ENCODE assay signal across 10 mouse cellular contexts in genomic region chr6:100660395-100660794, GRCm38 (mm10). TPM values are rescaled to one million over a fixed set of nuclear protein-coding genes. Genes with fewer than 3 reads are reported as not detected.
DNase-seq lines count a peak whose midpoint lies in the region; ATAC-seq and TF ChIP-seq lines count a peak whose summit lies in the region.
"Had no signal": no experiment of that assay in that cellular context is flagged by ENCODE, and none has a peak within 500 bp of the region (broad histone marks: within the 10 kb centered on the region; RNA-seq: fewer than 3 reads in every experiment).

No protein-coding gene starts in this region.

- no peak for DNase-seq in neural tube, embryonic 10.5 days (ENCODE audit: extremely low spot score, low spot score)
- peak; percentile 60 to 63 for DNase-seq in heart, postnatal 36 days
- DNase-seq in lung, postnatal 0 days (ENCODE audit: low spot score) = peak; percentile 15
- DNase-seq in spleen, postnatal 4 days (ENCODE audit: low spot score in 2 of 2) = no peak

- H3K27ac ChIP-seq in neural tube, embryonic 14.5 days (ENCODE audit: low read depth, low read length) = no peak overlapping the region
- no peak overlapping the region for H3K27ac ChIP-seq in lung, postnatal 0 days (ENCODE audit: low read length)
- H3K27ac ChIP-seq in intestine, embryonic 15.5 days = no peak overlapping the region

- H3K9ac ChIP-seq in neural tube, embryonic 14.5 days (replicated peaks; ENCODE audit: low read depth, low read length) = no peak overlapping the region
- H3K9ac ChIP-seq in lung, postnatal 0 days (replicated peaks; ENCODE audit: low read depth) = no peak overlapping the region
- no peak overlapping the region for H3K9ac ChIP-seq in intestine, embryonic 15.5 days

- 0 out of 2 replicates have a peak, but pooled peaks have one; percentile 12 for TF ChIP-seq CTCF in lung, postnatal 0 days (IDR thresholded peaks at IDR 0.05)

- no peaks in the 10 kb centered on the region for H3K27me3 ChIP-seq in neural tube, embryonic 14.5 days (ENCODE audit: control insufficient read depth, insufficient read depth, low read length)
- H3K27me3 ChIP-seq in lung, postnatal 0 days (replicated peaks; ENCODE audit: insufficient read depth, low read length) = no peaks in the 10 kb centered on the region
- no peaks in the 10 kb centered on the region for H3K27me3 ChIP-seq in intestine, embryonic 15.5 days (replicated peaks)

- WGBS in neural tube, embryonic 14.5 days = 73% methylated on average over 5 of the region's 5 CpGs
- 62% methylated on average over 5 of the region's 5 CpGs for WGBS in lung, postnatal 0 days
- WGBS in intestine, embryonic 15.5 days = 84% methylated on average over 5 of the region's 5 CpGs

- no peak overlapping the region for H3K4me2 ChIP-seq in neural tube, embryonic 14.5 days (ENCODE audit: low read depth, low read length)
- H3K4me2 ChIP-seq in lung, postnatal 0 days (replicated peaks; ENCODE audit: low read depth, low read length) = no peak overlapping the region
- H3K4me2 ChIP-seq in intestine, embryonic 15.5 days (replicated peaks) = no peak overlapping the region

- intact Hi-C loops in heart, postnatal 36 days (cut with DNase I) = no loop called here

- ATAC-seq in neural tube, embryonic 14.5 days (ENCODE audit: low read depth) = peak; percentile 68; the same call in 1 of the 2 replicates
- ATAC-seq in frontal cortex, adult (ENCODE audit: low TSS enrichment) = peak; percentile 52
- no peak; the same call in 1 of the 2 replicates for ATAC-seq in lung, postnatal 0 days
- no peak for ATAC-seq in activated CD4-positive, CD25-positive, alpha-beta regulatory T cell, adult 4 months
- ATAC-seq in intestine, embryonic 15.5 days = no peak

- no peaks in the 10 kb centered on the region for H3K9me3 ChIP-seq in neural tube, embryonic 14.5 days (ENCODE audit: control insufficient read depth, low read length)
- H3K9me3 ChIP-seq in lung, postnatal 0 days (ENCODE audit: low read length) = no peaks in the 10 kb centered on the region
- no peaks in the 10 kb centered on the region for H3K9me3 ChIP-seq in intestine, embryonic 15.5 days
- H3K9me3 ChIP-seq: G1E had no signal

- H3K4me3 ChIP-seq in neural tube, embryonic 14.5 days (ENCODE audit: low read depth, low read length) = no peak overlapping the region
- no peak overlapping the region for H3K4me3 ChIP-seq in lung, postnatal 0 days (ENCODE audit: low read depth, low read length)
- H3K4me3 ChIP-seq in intestine, embryonic 15.5 days (replicated peaks) = no peak overlapping the region

- H3K4me1 ChIP-seq in neural tube, embryonic 14.5 days (ENCODE audit: control insufficient read depth, insufficient read depth, low read length) = no peaks in the 10 kb centered on the region
- H3K4me1 ChIP-seq in lung, postnatal 0 days (ENCODE audit: insufficient read depth, low read depth, low read length) = no peaks in the 10 kb centered on the region
- no peaks in the 10 kb centered on the region for H3K4me1 ChIP-seq in intestine, embryonic 15.5 days (replicated peaks)

- TF ChIP-seq EP300 in lung, postnatal 0 days (IDR thresholded peaks at IDR 0.05) = no peak

- H3K36me3 ChIP-seq in neural tube, embryonic 14.5 days (ENCODE audit: control insufficient read depth, insufficient read depth, low read length) = no peaks in the 10 kb centered on the region
- H3K36me3 ChIP-seq in lung, postnatal 0 days (ENCODE audit: insufficient read depth, low read length) = 0 out of 2 replicates have a peak, but pooled peaks cover 11% of the 10 kb centered on the region
- peaks cover 12% of the 10 kb centered on the region; the same call in 1 of the 2 replicates for H3K36me3 ChIP-seq in intestine, embryonic 15.5 days

RNA-seq across cellular contexts. Expression of gene Shq1, which starts 10.6 kb away (rescaled TPM):
- 6.5 and 6.8 TPM in 2 replicates for polyA plus RNA-seq in neural tube, embryonic 14.5 days (2014; fragmentation: Nextera tagmentation; extraction: Ambion mirVana)
- 1 to 10 TPM; 2.5 to 3.5 TPM for total RNA-seq in heart, postnatal 36 days (2021)
- polyA plus RNA-seq in lung, postnatal 0 days (2015; fragmentation: Nextera tagmentation; extraction: Ambion mirVana) = 5.9 and 6.7 TPM in 2 replicates
- polyA plus RNA-seq in activated CD4-positive, CD25-positive, alpha-beta regulatory T cell, adult 4 months (2017; shearing (Covaris generic)) = 1 to 10 TPM; 7.1 to 7.7 TPM
- 16.8 and 18.2 TPM in 2 replicates for polyA plus RNA-seq in intestine, embryonic 15.5 days (2015; fragmentation: Nextera tagmentation; extraction: Ambion mirVana)

RNA-seq across cellular contexts. Expression of gene Gxylt2, which starts 44.1 kb away (rescaled TPM):
- polyA plus RNA-seq in neural tube, embryonic 14.5 days (2014; fragmentation: Nextera tagmentation; extraction: Ambion mirVana) = 0.88 and 2.8 TPM in 2 replicates
- total RNA-seq in heart, postnatal 36 days (2021) = 1 to 10 TPM; 3.1 TPM
- 2.2 and 2.8 TPM in 2 replicates for polyA plus RNA-seq in lung, postnatal 0 days (2015; fragmentation: Nextera tagmentation; extraction: Ambion mirVana)
- under 1 TPM in 1 of 2 experiments, not detected in 1; 0.74 TPM for polyA plus RNA-seq in activated CD4-positive, CD25-positive, alpha-beta regulatory T cell, adult 4 months (2017; shearing (Covaris generic))
- polyA plus RNA-seq in intestine, embryonic 15.5 days (2015; fragmentation: Nextera tagmentation; extraction: Ambion mirVana) = 0.87 and 1.1 TPM in 2 replicates
- total RNA-seq: neutrophil, adult 5-6 weeks had no signal
- polyA plus RNA-seq: G1E had no signal

Comparison
In these comparisons a context has a peak if more than half of its experiments do, and no peak if none do; other contexts are left out.
1. ATAC-seq: peak in neural tube, embryonic 14.5 days (single experiment) and frontal cortex, adult (single experiment); none in lung, postnatal 0 days (single experiment), activated CD4-positive, CD25-positive, alpha-beta regulatory T cell, adult 4 months (single experiment) and intestine, embryonic 15.5 days (single experiment).
2. DNase-seq: peak in heart, postnatal 36 days (2 of 2) and lung, postnatal 0 days (single experiment); none in neural tube, embryonic 10.5 days (single experiment) and spleen, postnatal 4 days (0 of 2).